ENCODE assay signal across 8 mouse cellular contexts in the genomic region with DNA sequence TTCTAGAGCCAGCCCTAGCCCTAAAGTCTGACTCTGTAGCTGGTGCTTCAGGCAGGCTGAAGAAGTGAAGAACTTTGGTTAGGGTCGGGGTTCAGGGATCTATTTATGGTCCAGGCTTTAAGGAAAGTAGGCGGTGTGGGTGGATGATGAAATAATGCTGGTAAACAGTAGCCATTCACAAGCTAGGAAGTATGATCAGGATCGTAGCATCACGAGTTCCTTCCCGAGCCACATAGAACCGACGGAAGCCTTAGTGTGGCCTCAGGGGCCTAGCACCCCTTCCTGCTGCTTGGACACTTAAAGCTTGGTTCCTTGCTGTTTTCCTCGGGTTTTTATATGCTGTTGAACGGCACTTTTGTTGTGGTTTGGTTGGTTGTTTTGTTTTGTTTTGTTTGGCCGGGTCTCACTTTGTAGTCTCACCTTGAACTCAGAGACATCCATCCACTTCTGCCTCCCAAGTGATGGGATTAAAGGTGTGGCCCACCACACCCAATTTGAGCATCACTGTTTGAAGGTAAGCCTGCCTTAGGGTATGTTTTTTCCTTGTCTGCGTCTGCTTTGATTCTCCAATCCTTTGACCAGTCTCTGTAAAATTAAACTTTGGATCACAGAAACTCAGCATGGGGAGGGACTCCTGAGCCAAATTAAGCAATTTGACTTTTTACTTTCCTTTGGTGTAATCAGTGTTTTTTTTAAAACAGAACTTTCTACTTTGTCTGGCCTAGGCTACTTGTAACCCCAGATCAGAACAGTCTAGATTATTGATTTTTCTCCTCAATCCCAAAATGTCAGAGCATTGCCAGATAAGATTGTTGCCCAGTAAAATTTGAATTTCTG. TPM values are rescaled to one million over a fixed set of nuclear protein-coding genes. Genes with fewer than 3 reads are reported as not detected.
A peak's percentile ranks its signal among the peaks of the same experiment; 100 is the strongest.
DNase-seq lines count a peak whose midpoint lies in the region; ATAC-seq lines count a peak whose summit lies in the region.

No protein-coding gene starts in this region.

- ATAC-seq in heart, embryonic 12.5 days (ENCODE audit: insufficient number of reproducible peaks, low FRiP score), result no peak
- ATAC-seq in intestine, embryonic 15.5 days, result no peak

- H3K4me2 ChIP-seq in heart, embryonic 12.5 days, result peak overlapping the region; percentile 37; the same call in 1 of the 2 replicates
- H3K4me2 ChIP-seq in intestine, embryonic 15.5 days (replicated peaks), result peak overlapping the region; percentile 88

- H3K4me3 ChIP-seq in heart, embryonic 12.5 days, result no peak overlapping the region
- no peak overlapping the region for H3K4me3 ChIP-seq in heart, embryonic 10.5 days
- H3K4me3 ChIP-seq in intestine, embryonic 15.5 days (replicated peaks), result no peak overlapping the region

- DNase-seq in heart, embryonic 10.5 days (ENCODE audit: low spot score), result no peak
- DNase-seq in 3134 (ENCODE audit: extremely low read depth, insufficient read length, low spot score) (peak; percentile 62), R1 (ENCODE audit: low read depth, low spot score) (peak; percentile 72)
- DNase-seq in retina, postnatal 1 day, result no peak
- DNase-seq in cerebellum, adult 18-20 months, result no peak
- no peak for DNase-seq in right cerebral cortex, postnatal 10 days (ENCODE audit: low spot score in 2 of 2)

- peaks cover 10% of the 10 kb centered on the region for H3K27me3 ChIP-seq in heart, embryonic 12.5 days (replicated peaks)
- peaks cover 25% of the 10 kb centered on the region for H3K27me3 ChIP-seq in heart, embryonic 10.5 days (ENCODE audit: insufficient read depth, poor library complexity, severe bottlenecking)
- no peaks in the 10 kb centered on the region for H3K27me3 ChIP-seq in intestine, embryonic 15.5 days (replicated peaks)

- H3K27ac ChIP-seq in heart, embryonic 12.5 days (ENCODE audit: poor library complexity, severe bottlenecking), result no peak overlapping the region
- H3K27ac ChIP-seq in heart, embryonic 10.5 days, result no peak overlapping the region
- no peak overlapping the region for H3K27ac ChIP-seq in intestine, embryonic 15.5 days

- WGBS in heart, embryonic 12.5 days, result 66% methylated on average over 11 of the region's 11 CpGs
- 69% methylated on average over 11 of the region's 11 CpGs for WGBS in heart, embryonic 10.5 days
- WGBS in intestine, embryonic 15.5 days, result 61% methylated on average over 11 of the region's 11 CpGs

- H3K9ac ChIP-seq in heart, embryonic 12.5 days, result no peak overlapping the region
- H3K9ac ChIP-seq in intestine, embryonic 15.5 days, result no peak overlapping the region

- no peaks in the 10 kb centered on the region for H3K36me3 ChIP-seq in heart, embryonic 12.5 days
- H3K36me3 ChIP-seq in heart, embryonic 10.5 days, result 0 out of 2 replicates have a peak, but pooled peaks cover 3% of the 10 kb centered on the region
- no peaks in the 10 kb centered on the region for H3K36me3 ChIP-seq in intestine, embryonic 15.5 days

- no peaks in the 10 kb centered on the region for H3K9me3 ChIP-seq in heart, embryonic 12.5 days (replicated peaks)
- H3K9me3 ChIP-seq in heart, embryonic 10.5 days, result no peaks in the 10 kb centered on the region
- H3K9me3 ChIP-seq in intestine, embryonic 15.5 days, result no peaks in the 10 kb centered on the region

- peaks cover 15% of the 10 kb centered on the region for H3K4me1 ChIP-seq in heart, embryonic 12.5 days (replicated peaks)
- H3K4me1 ChIP-seq in heart, embryonic 10.5 days, result peaks cover 18% of the 10 kb centered on the region
- H3K4me1 ChIP-seq in intestine, embryonic 15.5 days (replicated peaks), result peaks cover 20% of the 10 kb centered on the region

RNA-seq across cellular contexts. Expression of a gene that starts 1.7 kb away (rescaled TPM):
- polyA plus RNA-seq in heart, embryonic 12.5 days (2016; fragmentation: Nextera tagmentation; extraction: Ambion mirVana), result 14.1 and 15.7 TPM in 2 replicates
- 9.9 and 11.2 TPM in 2 replicates for polyA plus RNA-seq in heart, embryonic 10.5 days (2016; fragmentation: Nextera tagmentation; extraction: Ambion mirVana)
- polyA plus RNA-seq in intestine, embryonic 15.5 days (2015; fragmentation: Nextera tagmentation; extraction: Ambion mirVana), result 13.1 and 14.0 TPM in 2 replicates

RNA-seq across cellular contexts. Expression of a gene that starts 45.5 kb away (rescaled TPM):
- 0.14 TPM in 1 of 2 replicates, not detected in the other for polyA plus RNA-seq in heart, embryonic 12.5 days (2016; fragmentation: Nextera tagmentation; extraction: Ambion mirVana)
- polyA plus RNA-seq in heart, embryonic 10.5 days (2016; fragmentation: Nextera tagmentation; extraction: Ambion mirVana), result not detected in 2 replicates
- 0.28 TPM in 1 of 2 replicates, not detected in the other for polyA plus RNA-seq in intestine, embryonic 15.5 days (2015; fragmentation: Nextera tagmentation; extraction: Ambion mirVana)

RNA-seq across cellular contexts. Expression of a gene that starts 58.3 kb away (rescaled TPM):
- 10.3 and 11.6 TPM in 2 replicates for polyA plus RNA-seq in heart, embryonic 12.5 days (2016; fragmentation: Nextera tagmentation; extraction: Ambion mirVana)
- polyA plus RNA-seq in heart, embryonic 10.5 days (2016; fragmentation: Nextera tagmentation; extraction: Ambion mirVana), result 5.0 and 6.3 TPM in 2 replicates
- 6.8 and 7.9 TPM in 2 replicates for polyA plus RNA-seq in intestine, embryonic 15.5 days (2015; fragmentation: Nextera tagmentation; extraction: Ambion mirVana)

Comparison
In these comparisons a context has a peak if more than half of its experiments do, and no peak if none do; other contexts are left out.
1. DNase-seq: peak in 3134 (single experiment) and R1 (single experiment); none in heart, embryonic 10.5 days (single experiment), retina, postnatal 1 day (single experiment), cerebellum, adult 18-20 months (0 of 2) and right cerebral cortex, postnatal 10 days (0 of 2).